Mouse (Mus musculus) frontal cortex, adult (tissue): ENCODE results near the gene Mtus2.
"Not testable (repeated sequence)": the region's sequence is repeated elsewhere in the genome, so short reads cannot be mapped to it uniquely, and the experiment has no call there.

Experiments used
- ATAC-seq: cut with Nextera tagmentation; 2 replicates; pipeline ENCODE4 v1.9.2; 2017; ENCODE audit warnings: mild to moderate bottlenecking, moderate library complexity, mixed read lengths; ENCODE audit not compliant: low TSS enrichment

The Mtus2 gene

DNA sequence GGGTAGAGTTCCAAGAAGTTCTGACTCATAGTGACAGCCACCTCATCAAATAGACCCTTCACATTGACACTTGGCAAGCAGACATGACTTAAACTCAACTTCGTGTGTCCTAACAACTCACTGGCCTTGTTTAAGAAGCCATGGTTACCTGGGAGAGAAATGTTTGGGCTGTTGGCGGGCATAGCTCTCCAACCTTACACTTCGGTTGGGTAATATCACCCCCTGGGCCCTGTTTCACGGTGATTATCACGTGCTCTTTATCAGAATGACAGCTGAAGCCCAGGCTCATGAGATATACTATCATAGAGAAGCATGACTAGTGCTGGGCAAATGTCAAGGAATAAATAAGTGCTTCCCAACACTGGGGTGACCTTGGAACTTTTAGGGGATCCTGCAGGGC, 323.2 kb downstream of the Mtus2 start:
- ATAC-seq: no peak

- peak; percentile 8; the same call in 1 of the 2 replicates for ATAC-seq
Observed at GRCm38 (mm10) chr5:148282093-148282492, 325.0 kb downstream of the Mtus2 start.

DNA sequence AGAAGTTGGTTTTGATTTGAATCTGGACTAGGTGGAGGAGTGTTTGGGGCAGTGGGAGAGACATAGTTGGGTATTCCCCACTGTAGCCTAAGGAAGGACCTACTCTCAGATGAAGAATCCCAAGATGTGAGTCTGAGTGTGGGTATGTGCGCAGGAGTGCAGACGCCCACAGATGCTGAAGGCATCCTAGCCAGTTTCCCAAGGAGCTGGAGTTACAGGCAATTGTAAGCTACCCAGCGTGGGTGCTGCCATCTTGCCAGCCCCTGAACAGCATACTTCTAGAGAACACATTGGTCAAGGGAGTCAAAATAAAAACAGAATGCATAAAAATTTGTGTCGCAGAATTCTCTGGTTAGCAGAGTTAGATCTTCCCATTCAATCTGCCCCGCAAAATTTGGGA, 325.5 kb downstream of the Mtus2 start:
- peak; percentile 82 for ATAC-seq

GRCm38 (mm10) chr5:148283177-148283576, 326.1 kb downstream of the Mtus2 start:
- no peak for ATAC-seq

- no peak for ATAC-seq
Observed at GRCm38 (mm10) chr5:148283584-148283983, 326.5 kb downstream of the Mtus2 start.

DNA sequence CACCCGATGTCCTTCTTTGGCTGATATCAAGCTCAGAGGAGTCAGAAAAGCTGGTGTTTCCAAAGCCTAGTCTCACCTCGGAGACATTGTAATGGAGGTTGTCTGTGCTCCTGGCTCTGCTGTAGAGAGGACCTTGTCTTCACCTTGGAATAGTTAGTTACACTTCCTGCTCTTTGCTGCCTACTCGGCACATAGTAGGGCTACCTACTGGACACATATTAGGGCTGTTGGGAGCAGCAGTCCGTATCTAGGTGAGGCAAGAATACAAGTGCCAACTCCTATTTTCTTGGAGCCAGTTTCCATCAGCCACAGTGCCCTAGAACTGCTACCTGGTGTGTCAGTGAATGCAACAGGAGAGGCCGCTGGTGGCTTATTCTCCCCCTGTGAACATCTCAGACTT, 330.4 kb downstream of the Mtus2 start:
- no peak for ATAC-seq

GRCm38 (mm10) chr5:148288804-148289203, 331.7 kb downstream of the Mtus2 start:
- ATAC-seq: peak; percentile 76

- ATAC-seq: no peak
Observed at GRCm38 (mm10) chr5:148289951-148290350, 332.8 kb downstream of the Mtus2 start.

- ATAC-seq: no peak
Observed at GRCm38 (mm10) chr5:148292862-148293261, 335.7 kb downstream of the Mtus2 start.

GRCm38 (mm10) chr5:148293346-148293745, 336.2 kb downstream of the Mtus2 start:
- no peak for ATAC-seq

DNA sequence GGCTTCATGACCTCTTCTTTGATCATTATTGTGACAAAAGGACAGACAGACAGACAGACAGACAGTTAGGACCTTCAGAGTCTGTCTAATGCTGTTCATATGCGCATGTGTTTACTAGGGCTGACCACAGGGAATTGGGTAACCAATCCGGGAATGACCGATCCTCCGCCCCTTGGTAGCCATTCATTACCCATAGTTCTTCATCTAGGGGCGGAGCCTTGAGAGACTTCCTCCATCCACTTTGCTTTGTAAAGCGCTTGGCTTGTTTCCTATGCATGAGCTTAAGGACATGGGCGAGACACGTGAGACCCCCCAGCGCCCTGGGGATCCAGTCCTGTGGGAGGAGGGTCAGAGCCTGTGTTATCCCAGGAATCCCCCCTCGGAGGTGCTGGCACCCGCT, 345.8 kb downstream of the Mtus2 start:
- ATAC-seq: no peak

GRCm38 (mm10) chr5:148304112-148304511, 347.0 kb downstream of the Mtus2 start:
- ATAC-seq: no peak

DNA sequence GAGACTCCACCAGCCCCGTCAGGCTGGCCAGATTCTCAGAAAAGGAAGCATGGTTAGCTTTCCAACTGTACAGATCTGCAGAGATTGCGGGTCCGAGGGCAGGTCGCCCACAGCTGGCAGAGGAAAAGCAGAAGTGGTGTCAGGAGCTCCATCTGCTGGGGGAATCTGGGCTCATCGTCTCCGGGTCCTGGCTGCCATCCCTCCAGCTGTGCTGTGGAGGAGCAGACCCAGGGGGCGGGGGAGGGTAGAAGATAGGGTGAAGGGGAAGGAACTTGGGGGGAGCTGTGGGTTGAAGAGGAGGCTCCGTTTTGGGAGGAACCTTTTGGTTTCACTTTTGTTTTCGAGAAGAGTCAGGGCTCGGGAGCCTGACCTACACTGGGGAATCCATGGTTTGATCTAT, 353.7 kb downstream of the Mtus2 start:
- peak; percentile 34; the same call in 1 of the 2 replicates for ATAC-seq

DNA sequence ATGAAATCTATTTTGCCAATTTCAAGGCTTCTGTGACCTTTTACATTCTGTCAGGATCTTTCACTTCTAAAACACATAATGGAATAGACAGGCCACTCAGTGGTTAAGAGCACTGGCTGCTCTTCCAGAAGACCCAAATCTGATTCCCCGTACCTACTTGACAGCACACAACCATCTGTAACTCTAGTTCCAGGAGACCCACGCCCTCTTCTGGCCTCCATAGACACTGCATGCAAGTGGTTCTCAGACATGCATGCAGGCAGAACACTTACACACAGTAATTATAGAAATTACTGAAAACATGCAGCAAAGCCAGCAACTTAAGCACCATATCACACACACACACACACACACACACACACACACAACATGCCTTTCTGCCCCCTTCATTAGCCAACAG, 355.3 kb downstream of the Mtus2 start:
- ATAC-seq: no peak

GRCm38 (mm10) chr5:148314931-148315330, 357.8 kb downstream of the Mtus2 start:
- ATAC-seq: no peak

GRCm38 (mm10) chr5:148325317-148325885, 368.3 kb downstream of the Mtus2 start:
- peak; percentile 85 for ATAC-seq

DNA sequence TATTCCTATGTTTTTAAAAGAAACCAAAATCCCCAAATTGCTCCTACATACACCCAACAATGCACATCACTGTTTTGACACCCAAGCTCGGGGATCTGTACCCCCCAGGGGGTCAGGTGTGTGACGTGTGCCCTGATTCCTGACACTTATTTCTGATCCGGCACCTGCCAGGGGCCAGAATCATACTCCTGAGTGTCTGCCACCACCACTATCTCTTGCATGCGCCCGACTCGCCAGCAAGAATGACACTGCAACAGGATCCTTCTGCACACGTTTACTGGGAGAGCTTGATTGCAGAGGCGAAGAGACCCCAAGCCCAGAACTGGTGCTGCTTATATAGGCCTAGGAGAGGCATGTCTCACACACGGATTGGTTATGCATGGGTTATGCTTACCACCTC, 369.2 kb downstream of the Mtus2 start:
- not testable (repeated sequence) for ATAC-seq

DNA sequence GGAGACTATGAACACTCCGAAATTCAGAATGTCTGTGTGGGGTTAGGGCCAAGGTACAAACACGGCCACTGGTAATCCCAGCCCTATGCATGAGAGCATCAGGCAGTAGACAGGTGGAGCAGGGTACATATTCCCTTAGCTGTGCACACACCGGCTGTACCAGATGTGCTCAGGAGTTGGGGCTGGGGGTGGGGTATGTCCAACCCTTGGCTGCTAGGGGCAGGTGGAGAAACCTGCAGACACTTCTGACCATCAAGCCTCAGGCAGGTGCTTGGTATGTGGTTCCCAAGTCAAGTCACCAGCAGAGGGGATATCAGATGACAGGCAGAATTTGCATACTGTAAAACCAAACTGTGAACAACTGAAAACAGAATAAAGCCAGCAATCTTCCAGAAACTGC, 371.9 kb downstream of the Mtus2 start:
- ATAC-seq: no peak

DNA sequence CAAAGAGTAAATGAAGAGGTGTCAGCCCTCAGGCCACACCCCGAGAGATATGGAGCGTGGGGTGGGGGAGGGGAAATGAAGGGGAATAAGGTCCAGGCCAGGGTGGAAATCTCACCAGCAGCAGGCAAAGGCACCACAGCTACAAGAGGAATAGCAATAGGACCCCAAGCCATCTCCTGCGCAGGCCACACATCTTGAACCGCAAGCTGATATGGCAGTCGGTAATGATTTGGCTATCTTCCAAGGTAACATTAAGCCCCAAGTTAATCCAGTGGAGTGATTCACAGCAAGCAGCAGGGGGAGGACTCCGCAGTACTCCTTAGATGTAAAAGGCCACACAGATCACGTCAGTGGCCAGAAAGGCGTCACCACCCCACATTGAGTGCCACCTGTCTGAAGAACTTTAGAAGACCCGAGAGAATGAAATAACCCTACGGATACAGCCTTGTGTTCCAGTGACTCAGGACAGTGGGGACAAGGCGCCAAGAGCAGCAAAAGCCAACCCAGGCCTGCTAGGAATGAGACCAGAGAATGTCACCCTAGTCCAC, 374.2 kb downstream of the Mtus2 start:
- ATAC-seq: no peak

GRCm38 (mm10) chr5:148331926-148332621, 375.0 kb downstream of the Mtus2 start:
- no peak for ATAC-seq

DNA sequence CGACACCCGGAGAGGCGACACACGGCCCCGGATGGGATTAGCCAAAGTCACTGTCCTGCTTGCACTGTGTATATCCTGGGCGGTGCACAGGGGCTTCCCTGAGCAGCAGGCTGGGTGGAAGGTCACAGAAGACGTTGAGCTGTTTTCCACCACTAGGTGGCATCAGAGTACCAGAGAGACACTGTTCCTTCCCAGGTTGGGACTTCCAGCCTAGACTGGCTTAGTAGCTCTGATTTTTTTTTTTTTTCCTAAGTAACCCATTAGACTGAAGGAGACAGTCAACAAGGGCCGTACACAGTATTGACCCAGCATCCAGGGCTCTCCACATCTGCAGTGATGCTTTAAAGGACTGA, 375.5 kb downstream of the Mtus2 start:
- ATAC-seq: peak; percentile 88

GRCm38 (mm10) chr5:148339126-148339525, 382.0 kb downstream of the Mtus2 start:
- no peak for ATAC-seq

DNA sequence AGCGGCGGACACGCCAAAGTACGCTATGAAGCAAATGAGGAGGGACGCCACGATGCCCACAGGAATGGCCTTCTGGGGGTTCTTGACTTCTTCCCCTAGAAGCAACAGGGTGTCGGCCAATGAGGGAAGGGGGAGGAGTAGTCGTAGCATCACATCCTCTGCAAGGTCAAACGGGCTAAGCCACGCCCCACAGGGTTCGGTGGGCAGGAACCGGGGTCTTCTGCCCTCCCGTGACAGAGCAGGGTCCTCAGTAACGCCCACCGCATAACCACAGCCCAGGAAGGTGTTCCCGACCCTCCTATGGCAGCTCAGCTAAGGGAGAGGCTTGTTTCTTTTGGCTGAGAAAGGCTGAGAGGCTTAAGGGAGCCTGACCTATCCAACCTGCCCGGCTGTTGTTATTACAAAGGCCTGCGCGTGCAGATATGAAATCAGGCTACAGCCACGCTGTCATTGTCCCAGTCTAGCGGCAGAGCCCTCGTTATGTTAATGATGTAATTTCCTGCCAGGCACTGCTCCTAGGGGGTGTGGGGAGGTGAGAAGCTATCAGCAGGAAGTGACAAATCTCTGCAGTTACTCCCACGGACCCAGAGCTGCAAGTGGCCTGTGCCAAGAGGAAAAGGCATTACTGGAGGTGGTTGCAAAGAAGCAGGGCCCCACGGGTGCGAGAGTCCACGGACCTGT, 385.1 kb downstream of the Mtus2 start:
- ATAC-seq: peak; percentile 95
